Mouse (Mus musculus) lung, adult 2 months (tissue): ENCODE measurements at regions not wholly inside any gene's neighbourhood (a gene's known extent, or its start where the extent isn't known, plus 50 kb on each side); places are given as distances from the start of the nearest gene placed in this dataset.

Experiments used
- DNase-seq: peaks from one replicate; pipeline ENCODE4 v3.0.0; 2022
- H3K4me1 ChIP-seq: fragments of 200-500 bp; 2 replicates; pipeline ENCODE4 v1.6.1; 2011; ENCODE audit warnings: low read length; ENCODE audit not compliant: control insufficient read depth, insufficient read depth
- H3K4me3 ChIP-seq: fragments of 200-500 bp; replicated peaks from 2 replicates; pipeline ENCODE3; 2011; ENCODE audit warnings: low read depth, mild to moderate bottlenecking, control low read depth, low read length; ENCODE audit errors: extremely low read depth
- CTCF ChIP-seq: fragments of 200-500 bp; IDR thresholded peaks from 2 replicates; pipeline ENCODE4 v1.5.1; 2011; ENCODE audit warnings: mild to moderate bottlenecking, low read length, control low read depth; ENCODE audit not compliant: insufficient read depth
- POLR2A ChIP-seq: fragments of 200-500 bp; IDR thresholded peaks from 2 replicates; pipeline ENCODE4 v1.6.1; 2011; ENCODE audit warnings: low read depth, mild to moderate bottlenecking, control low read depth, low read length, borderline replicate concordance; ENCODE audit errors: extremely low read depth
- WGBS: fragments of 180-500 bp; shearing (Covaris S2); methylation state at CpG from one replicate; pipeline ENCODE4 v1.1.7; 2018; 5-methylcytosine and 5-hydroxymethylcytosine counted together

DNA sequence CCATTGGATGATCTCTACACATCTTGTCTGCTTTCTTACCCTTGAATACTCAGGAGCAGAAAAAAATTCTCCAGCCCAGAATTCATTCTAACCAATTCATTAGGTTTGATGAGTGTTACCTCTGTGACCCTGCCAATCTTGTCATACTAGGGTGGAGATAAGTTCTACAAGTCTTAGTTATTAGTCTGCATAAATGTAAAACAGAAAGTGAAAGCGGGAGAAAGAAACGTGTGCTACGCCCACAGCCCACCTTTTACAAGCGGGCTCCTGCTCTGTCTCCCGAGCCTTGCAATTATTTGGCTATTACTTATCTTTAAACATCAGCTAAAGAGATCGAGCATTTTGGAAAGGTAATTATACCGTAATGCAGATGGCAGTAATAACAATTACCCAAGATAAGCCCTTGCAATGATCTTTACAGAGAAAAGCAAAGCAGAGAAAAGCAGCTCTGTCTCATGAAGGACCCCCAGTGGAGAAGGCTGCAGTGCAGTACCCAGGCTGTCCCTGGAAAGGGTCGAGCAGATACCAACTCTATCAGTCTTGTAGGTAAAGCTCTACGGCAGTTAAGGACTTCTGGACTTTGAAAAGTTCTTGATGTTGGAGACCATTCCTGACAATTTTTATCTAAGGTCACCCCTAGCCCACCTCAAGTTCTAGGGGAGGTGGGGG lies 286.1 kb upstream of the Ppargc1a start:
- TF ChIP-seq CTCF: no peak
- no peak for TF ChIP-seq POLR2A
- no peaks in the 10 kb centered on the region for H3K4me1 ChIP-seq
- H3K4me3 ChIP-seq: no peak overlapping the region
- DNase-seq: no peak
- WGBS: 49% methylated on average over 9 of the region's 9 CpGs

DNA sequence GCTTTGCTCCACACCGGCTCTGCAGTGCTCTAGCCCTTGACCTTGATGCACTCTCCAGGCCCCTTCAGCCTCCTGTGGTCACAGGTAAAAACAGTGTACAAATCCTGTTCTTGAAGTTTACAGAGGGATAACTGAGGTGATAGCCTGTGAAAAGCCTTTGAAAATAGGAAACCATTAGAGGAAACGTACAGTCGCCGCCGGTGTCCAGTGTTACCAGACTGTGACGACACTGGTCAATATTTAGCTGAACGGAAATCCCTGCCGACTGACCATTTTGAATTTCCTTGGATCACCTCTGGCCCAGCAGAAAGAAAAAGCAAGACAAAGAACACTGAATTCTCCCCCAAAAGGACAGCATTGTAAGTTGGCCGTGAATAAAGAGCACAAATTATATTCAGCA lies 282.6 kb upstream of the Ppargc1a start:
- no peak for DNase-seq
- Histone ChIP-seq H3K4me1 (no peaks in the 10 kb centered on the region), H3K4me3 (no peak overlapping the region)
- WGBS: 81% methylated on average over 9 of the region's 9 CpGs
- TF ChIP-seq POLR2A (no peak), CTCF (no peak)

DNA sequence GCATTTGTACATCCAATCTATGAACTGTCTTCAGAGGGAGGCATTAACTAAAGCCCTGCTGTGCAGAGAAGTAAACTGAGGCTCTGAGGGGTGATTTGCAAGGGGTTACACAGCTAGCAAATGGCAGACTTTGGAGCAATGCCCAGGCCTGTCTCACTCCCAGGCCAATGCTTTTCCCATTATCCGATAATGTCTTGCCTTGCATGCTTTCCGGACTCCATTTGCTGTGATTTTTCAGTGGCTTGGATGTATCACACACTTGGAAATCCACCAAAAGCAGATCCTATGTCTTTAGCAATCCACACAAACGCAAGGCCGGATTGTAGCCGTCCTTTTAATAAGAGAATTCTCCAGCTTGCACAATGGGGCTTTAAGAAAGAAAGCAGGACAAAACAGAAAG lies 281.7 kb upstream of the Ppargc1a start:
- WGBS: 75% methylated on average over 5 of the region's 5 CpGs

DNA sequence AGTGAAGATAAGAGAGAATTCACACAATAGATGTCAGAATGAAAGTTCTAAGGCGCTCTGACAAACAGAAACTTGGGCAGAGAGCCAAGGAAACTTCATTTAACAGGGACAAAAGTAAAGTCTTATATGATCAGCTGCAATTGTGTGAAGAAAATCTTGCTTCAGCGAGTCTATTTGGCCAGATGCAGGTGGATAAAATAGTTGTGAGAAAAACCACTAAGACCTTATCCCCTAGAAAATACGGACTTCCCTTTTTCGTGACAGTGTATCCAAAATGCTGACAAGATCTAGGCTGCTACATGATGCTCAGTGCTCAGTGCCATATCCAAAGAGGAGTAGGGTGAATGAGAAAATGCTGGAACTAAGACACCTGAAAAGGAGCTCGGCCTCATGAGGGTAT lies 274.7 kb upstream of the Ppargc1a start:
- Histone ChIP-seq H3K4me1 (no peaks in the 10 kb centered on the region), H3K4me3 (no peak overlapping the region)
- TF ChIP-seq POLR2A (no peak), CTCF (no peak)
- DNase-seq: no peak
- WGBS: 68% methylated on average over 5 of the region's 5 CpGs

More for the DNA sequence above, 281.7 kb upstream of the Ppargc1a start:
- no peak overlapping the region for H3K4me3 ChIP-seq
- TF ChIP-seq POLR2A (no peak), CTCF (no peak)
- H3K4me1 ChIP-seq: no peaks in the 10 kb centered on the region
- no peak for DNase-seq

DNA sequence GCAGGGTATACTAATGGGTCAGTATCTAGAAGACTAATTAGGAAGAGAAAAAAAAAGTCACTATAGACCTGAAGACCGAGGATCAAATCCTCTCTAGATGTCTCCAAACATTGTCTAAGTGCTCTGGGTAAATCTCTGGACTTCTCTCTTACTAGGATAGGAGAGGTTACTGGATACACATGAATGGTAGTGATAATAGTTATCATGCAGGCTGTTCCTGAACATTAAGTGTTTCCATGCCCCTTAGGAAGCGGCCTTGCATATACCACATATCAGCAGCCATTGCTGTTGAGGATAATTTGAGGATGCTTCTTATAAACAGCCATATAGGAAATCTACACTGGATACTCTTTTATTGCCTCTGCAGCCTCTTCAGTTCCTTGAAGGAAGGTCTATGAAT lies 274.2 kb upstream of the Ppargc1a start:
- H3K4me3 ChIP-seq: no peak overlapping the region
- no peak for DNase-seq
- no peak for TF ChIP-seq POLR2A
- no peak for TF ChIP-seq CTCF
- H3K4me1 ChIP-seq: no peaks in the 10 kb centered on the region
- WGBS: 84% methylated on average over 2 of the region's 2 CpGs

DNA sequence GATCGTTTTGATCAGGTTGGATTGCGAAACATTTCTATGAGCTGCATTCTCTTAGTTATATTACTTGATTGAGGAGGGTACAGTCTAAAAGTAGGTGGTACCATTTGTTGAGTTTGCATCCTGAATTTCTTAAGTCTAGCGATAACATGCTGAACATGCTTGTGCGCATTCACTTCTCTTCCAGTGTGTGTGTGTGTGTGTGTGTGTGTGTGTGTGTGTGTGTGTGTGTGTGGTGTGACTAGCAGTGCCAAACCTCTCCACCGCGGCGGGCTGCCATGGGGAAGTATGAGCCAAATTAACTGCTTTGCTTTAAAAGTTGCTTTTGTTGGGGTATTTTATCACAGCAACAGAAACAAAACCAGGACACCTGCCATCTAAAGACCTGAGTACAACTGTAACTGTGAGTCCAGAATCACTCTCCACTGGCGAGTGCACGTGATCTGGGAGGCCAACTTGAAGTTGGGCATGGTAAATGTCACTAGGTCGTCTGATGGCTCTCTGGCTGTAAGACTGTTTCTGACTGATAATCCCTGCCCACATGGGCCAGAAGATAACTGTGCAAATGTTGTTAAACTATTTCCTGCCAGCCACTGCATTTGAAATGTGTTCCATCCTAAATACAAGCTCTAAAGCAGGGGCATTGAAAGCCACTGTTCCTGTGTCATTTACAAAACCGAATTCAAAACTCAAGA lies 273.3 kb upstream of the Ppargc1a start:
- TF ChIP-seq POLR2A (no peak), CTCF (no peak)
- Histone ChIP-seq H3K4me1 (no peaks in the 10 kb centered on the region), H3K4me3 (no peak overlapping the region)
- WGBS: 79% methylated on average over 11 of the region's 11 CpGs
- no peak for DNase-seq

DNA sequence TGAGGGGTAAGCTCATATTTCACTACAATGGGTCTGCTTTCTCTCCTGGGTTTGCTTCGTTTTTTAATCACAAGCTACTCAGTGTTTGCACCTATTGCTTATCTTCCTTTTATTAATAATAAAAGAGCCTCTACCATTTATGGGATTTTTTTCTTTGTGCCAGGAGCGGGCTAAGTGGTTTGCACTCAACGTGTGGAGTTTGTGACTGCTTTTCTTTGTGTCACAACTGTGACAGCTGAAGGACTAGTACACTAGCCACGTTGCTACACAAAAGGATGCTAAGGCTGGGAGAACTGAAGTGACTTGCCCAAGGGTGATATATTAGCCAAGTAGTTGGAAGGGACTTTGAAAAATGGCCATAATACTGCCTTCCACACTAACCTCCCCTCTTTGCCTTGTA lies 271.8 kb upstream of the Ppargc1a start:
- TF ChIP-seq CTCF (no peak), POLR2A (no peak)
- no peak overlapping the region for H3K4me3 ChIP-seq
- WGBS: 58% methylated on average over 4 of the region's 4 CpGs
- no peak for DNase-seq
- H3K4me1 ChIP-seq: no peaks in the 10 kb centered on the region

DNA sequence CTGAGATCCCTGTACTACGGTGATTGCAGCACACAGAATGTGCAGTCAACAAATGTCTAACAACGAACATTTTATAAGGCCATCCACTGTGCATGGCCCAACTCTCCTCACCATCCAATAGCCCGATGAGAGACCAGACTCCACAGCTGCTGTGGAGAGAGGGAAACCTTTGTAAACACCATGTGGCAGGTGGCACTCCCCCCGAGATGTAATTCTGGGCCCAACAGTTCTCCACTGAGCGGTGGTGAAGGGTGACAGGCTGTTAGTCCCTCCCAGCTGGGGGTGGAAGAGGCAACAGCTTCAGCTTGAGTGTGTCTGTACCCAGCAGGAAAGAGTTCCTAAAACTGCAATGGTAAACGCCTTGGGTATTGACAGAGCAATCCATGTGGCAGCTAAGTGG lies 263.0 kb upstream of the Ppargc1a start:
- DNase-seq: no peak
- WGBS: 58% methylated on average over 6 of the region's 6 CpGs
- TF ChIP-seq CTCF: no peak
- TF ChIP-seq POLR2A: no peak
- Histone ChIP-seq H3K4me1 (no peaks in the 10 kb centered on the region), H3K4me3 (no peak overlapping the region)

DNA sequence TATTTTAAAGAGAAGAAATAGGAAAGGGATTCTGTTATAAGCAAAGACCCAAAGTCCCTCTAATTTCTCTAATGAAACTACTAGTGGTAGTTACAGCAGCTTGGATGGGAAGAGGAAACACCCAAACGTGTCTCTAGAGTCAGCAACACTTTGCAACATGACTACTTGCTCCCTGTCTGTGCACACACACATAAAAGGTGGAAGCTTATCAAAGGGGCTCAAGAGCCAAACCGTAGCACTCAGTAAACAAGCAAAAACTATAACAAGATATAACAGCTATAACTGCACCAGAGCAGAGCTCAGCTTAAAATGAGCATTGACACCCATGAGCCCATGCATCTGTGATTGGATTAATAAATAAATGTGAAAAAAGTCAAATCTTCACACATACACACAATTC lies 262.5 kb upstream of the Ppargc1a start:
- WGBS: 27% methylated on average over 2 of the region's 2 CpGs
- no peak for TF ChIP-seq CTCF
- no peak for TF ChIP-seq POLR2A
- Histone ChIP-seq H3K4me3 (no peak overlapping the region), H3K4me1 (no peaks in the 10 kb centered on the region)
- DNase-seq: no peak

DNA sequence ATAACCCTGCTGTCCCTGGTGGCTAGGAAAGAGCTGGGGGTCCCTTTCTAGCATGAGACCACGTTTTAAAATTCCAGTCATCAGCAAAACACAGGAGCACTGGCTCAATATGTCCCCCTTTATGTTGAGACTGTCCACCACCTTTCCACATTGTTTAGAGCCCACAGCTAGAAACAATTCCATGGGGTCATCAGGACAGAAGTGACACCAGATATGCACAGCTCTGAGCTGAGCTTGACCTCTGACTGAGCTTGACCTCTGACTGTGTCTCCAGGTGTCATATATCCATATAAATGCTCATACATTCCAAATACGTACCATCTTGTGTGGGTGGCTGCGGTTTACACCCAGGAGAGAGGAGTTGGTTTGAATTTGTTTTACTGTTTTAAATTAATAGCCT lies 262.1 kb upstream of the Ppargc1a start:
- Histone ChIP-seq H3K4me1 (no peaks in the 10 kb centered on the region), H3K4me3 (no peak overlapping the region)
- DNase-seq: no peak
- TF ChIP-seq CTCF (no peak), POLR2A (no peak)
- 57% methylated on average over 3 of the region's 3 CpGs for WGBS
